Mouse (Mus musculus) thymus, adult 2 months (tissue): ENCODE data around the gene Pcdh17. TPM values are rescaled to one million over a fixed set of nuclear protein-coding genes. Genes with fewer than 3 reads are reported as not detected.
A peak's percentile ranks its signal among the peaks of the same experiment; 100 is the strongest.

ENCODE experiments used
- DNase-seq: peaks from one replicate; pipeline ENCODE4 v3.0.0; 2021
- H3K27ac ChIP-seq: fragments of 200-500 bp; 2 replicates; pipeline ENCODE4 v1.5.1; 2012; ENCODE audit warnings: low read length, control low read depth; ENCODE audit not compliant: control insufficient read depth, insufficient read depth
- H3K27me3 ChIP-seq: fragments of 200-500 bp; 2 replicates; pipeline ENCODE4 v1.6.1; 2012; ENCODE audit warnings: mild to moderate bottlenecking, low read length, moderate library complexity, mixed read lengths; ENCODE audit not compliant: control insufficient read depth, insufficient read depth
- H3K36me3 ChIP-seq: fragments of 200-500 bp; 2 replicates; pipeline ENCODE4 v1.6.1; 2012; ENCODE audit warnings: mild to moderate bottlenecking, low read length, moderate library complexity; ENCODE audit not compliant: control insufficient read depth, insufficient read depth
- H3K4me1 ChIP-seq: fragments of 200-500 bp; replicated peaks from 2 replicates; pipeline ENCODE4 v1.6.1; 2012; ENCODE audit warnings: low read length; ENCODE audit not compliant: control insufficient read depth, insufficient read depth
- H3K4me3 ChIP-seq: fragments of 200-500 bp; 2 replicates; pipeline ENCODE4 v1.5.1; 2012; ENCODE audit warnings: mild to moderate bottlenecking, low read length, control low read depth, moderate library complexity; ENCODE audit not compliant: control insufficient read depth, insufficient read depth
- CTCF ChIP-seq: fragments of 200-500 bp; IDR thresholded peaks from 2 replicates; pipeline ENCODE4 v1.5.1; 2012; ENCODE audit warnings: mild to moderate bottlenecking, control low read depth, low read length, moderate library complexity, borderline replicate concordance; ENCODE audit not compliant: control insufficient read depth, poor library complexity, insufficient read depth; ENCODE audit errors: extremely low read depth
- POLR2A ChIP-seq: fragments of 200-500 bp; IDR thresholded peaks from 2 replicates; pipeline ENCODE4 v1.6.1; 2012; ENCODE audit warnings: mild to moderate bottlenecking, low read length, control low read depth, moderate library complexity; ENCODE audit not compliant: control insufficient read depth, poor library complexity, insufficient read depth; ENCODE audit errors: extremely low read depth
- whole genome bisulfite sequencing: fragments of 180-500 bp; shearing (Covaris S2); methylation state at CpG from one replicate; pipeline ENCODE4 v1.1.7; 2018; 5-methylcytosine and 5-hydroxymethylcytosine counted together
- polyA plus RNA-seq: library from polyadenylated mRNA; depleted of rRNA; stranded (reverse); fragments of >200 nt; gene quantifications from 2 replicates; pipeline ENCODE4 v1.2.3, GENCODE M21; 2012

The Pcdh17 gene
- polyA plus RNA-seq, 1 experiment: 0.63 TPM

- H3K27me3 ChIP-seq: peaks cover 13% of the 10 kb centered on the region; the same call in 1 of the 2 replicates
- no peak overlapping the region for H3K27ac ChIP-seq
- no peaks in the 10 kb centered on the region for H3K36me3 ChIP-seq
- peaks cover 9% of the 10 kb centered on the region for H3K4me1 ChIP-seq
- peak overlapping the region; percentile 7; the same call in 1 of the 2 replicates for H3K4me3 ChIP-seq
- 13% methylated on average over 37 of the region's 37 CpGs for WGBS
- no peak for DNase-seq
- TF ChIP-seq POLR2A (no peak), CTCF (no peak)
Observed at GRCm38 (mm10) chr14:84446411-84446915, 3.1 kb downstream of the Pcdh17 start.

- Histone ChIP-seq H3K4me3 (peak overlapping the region; percentile 7; the same call in 1 of the 2 replicates), H3K27me3 (peaks cover 13% of the 10 kb centered on the region; the same call in 1 of the 2 replicates), H3K4me1 (peaks cover 9% of the 10 kb centered on the region), H3K27ac (no peak overlapping the region), H3K36me3 (no peaks in the 10 kb centered on the region)
- WGBS: 14% methylated on average over 45 of the region's 45 CpGs
- no peak for DNase-seq
- TF ChIP-seq POLR2A: no peak
- 0 out of 2 replicates have a peak, but pooled peaks have one; percentile 35 for TF ChIP-seq CTCF
Observed at GRCm38 (mm10) chr14:84446941-84447641, 3.7 kb downstream of the Pcdh17 start.

GRCm38 (mm10) chr14:84447661-84448380 is 4.5 kb downstream of the Pcdh17 start:
- 9% methylated on average over 45 of the region's 45 CpGs for WGBS
- no peaks in the 10 kb centered on the region for H3K36me3 ChIP-seq
- TF ChIP-seq POLR2A (no peak), CTCF (no peak)
- DNase-seq: no peak
- H3K4me3 ChIP-seq: no peak overlapping the region
- H3K27ac ChIP-seq: no peak overlapping the region
- peaks cover 7% of the 10 kb centered on the region for H3K4me1 ChIP-seq
- H3K27me3 ChIP-seq: peaks cover 13% of the 10 kb centered on the region; the same call in 1 of the 2 replicates

GRCm38 (mm10) chr14:84448381-84448771 is 5.0 kb downstream of the Pcdh17 start:
- Histone ChIP-seq H3K4me1 (peaks cover 2% of the 10 kb centered on the region; the same call in 1 of the 2 replicates), H3K27me3 (peaks cover 9% of the 10 kb centered on the region; the same call in 1 of the 2 replicates), H3K36me3 (no peaks in the 10 kb centered on the region), H3K4me3 (no peak overlapping the region), H3K27ac (no peak overlapping the region)
- DNase-seq: no peak
- TF ChIP-seq POLR2A (no peak), CTCF (no peak)
- 14% methylated on average over 15 of the region's 15 CpGs for WGBS

GRCm38 (mm10) chr14:84454074-84454845 is 10.9 kb downstream of the Pcdh17 start:
- Histone ChIP-seq H3K4me1 (no peaks in the 10 kb centered on the region), H3K27me3 (no peaks in the 10 kb centered on the region), H3K4me3 (no peak overlapping the region), H3K36me3 (no peaks in the 10 kb centered on the region), H3K27ac (no peak overlapping the region)
- TF ChIP-seq POLR2A (no peak), CTCF (no peak)
- DNase-seq: no peak
- 74% methylated on average over 4 of the region's 4 CpGs for WGBS

- TF ChIP-seq CTCF (no peak), POLR2A (no peak)
- 87% methylated on average over 1 of the region's 1 CpGs for WGBS
- Histone ChIP-seq H3K27me3 (no peaks in the 10 kb centered on the region), H3K4me3 (no peak overlapping the region), H3K36me3 (no peaks in the 10 kb centered on the region), H3K27ac (no peak overlapping the region), H3K4me1 (no peaks in the 10 kb centered on the region)
- DNase-seq: no peak
Observed at GRCm38 (mm10) chr14:84475491-84475890, 32.1 kb downstream of the Pcdh17 start.
